Mouse (Mus musculus): ENCODE measurements around the gene Cttnbp2. TPM values are rescaled to one million over a fixed set of nuclear protein-coding genes. Genes with fewer than 3 reads are reported as not detected.

The Cttnbp2 gene
- polyA plus RNA-seq, 1 experiment from 2014 or later, result 13.6 TPM

DNA sequence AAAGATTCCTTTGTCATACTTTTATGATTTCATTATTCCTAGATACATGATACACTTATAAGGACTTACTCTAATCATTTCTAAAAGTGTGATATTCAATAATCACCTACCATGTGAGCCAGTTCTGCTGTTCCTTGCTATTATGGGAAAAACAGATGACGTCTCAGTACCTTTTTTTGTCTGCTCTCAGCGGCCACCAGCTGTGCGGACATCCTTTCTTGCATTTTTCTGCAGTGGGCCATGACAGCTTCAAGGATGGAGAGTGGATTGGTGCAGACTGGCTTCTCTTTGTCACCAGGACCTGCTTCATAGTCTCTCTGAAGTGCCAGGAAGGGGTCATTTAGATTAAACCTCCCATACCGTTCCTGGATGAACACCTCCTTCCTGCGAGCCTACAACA lies 66.6 kb downstream of the Cttnbp2 start:
- H3K27me3 ChIP-seq (ENCODE audit: control insufficient read depth, insufficient read depth, low read length), result no peaks in the 10 kb centered on the region
- no peak overlapping the region for H3K4me3 ChIP-seq (ENCODE audit: low read depth, low read length)
- 71% methylated on average over 5 of the region's 5 CpGs for WGBS
- no peak for ATAC-seq (ENCODE audit: low FRiP score)
- H3K36me3 ChIP-seq (ENCODE audit: control insufficient read depth, insufficient read depth, low read length), result no peaks in the 10 kb centered on the region
- H3K9me3 ChIP-seq (ENCODE audit: control insufficient read depth, low read length), result no peaks in the 10 kb centered on the region
- H3K4me1 ChIP-seq (ENCODE audit: control insufficient read depth, insufficient read depth, low read length), result no peaks in the 10 kb centered on the region
- H3K9ac ChIP-seq (ENCODE audit: low read length), result no peak overlapping the region
- no peak for DNase-seq (ENCODE audit: low spot score, missing footprints)
- no peak overlapping the region for H3K4me2 ChIP-seq
- H3K27ac ChIP-seq (ENCODE audit: low read depth, low read length), result no peak overlapping the region

DNA sequence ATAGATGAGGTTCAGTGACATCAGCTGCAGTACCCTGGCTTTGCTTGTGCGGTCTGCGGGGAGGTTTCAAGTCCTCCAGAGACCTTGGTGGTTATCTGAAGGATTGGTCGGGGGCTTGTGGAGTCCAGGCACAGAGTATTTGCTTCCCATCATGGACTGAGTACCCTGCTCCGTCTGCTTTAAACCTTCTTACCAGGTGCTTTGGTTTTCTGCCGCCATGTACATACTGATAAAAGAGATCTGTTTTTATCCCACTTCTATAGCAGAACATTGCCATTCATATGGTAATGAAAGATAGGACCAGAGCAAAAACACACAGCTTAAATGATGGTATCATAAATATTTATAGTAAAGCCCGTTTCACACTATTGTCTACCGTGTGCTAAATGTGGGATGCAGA lies 67.7 kb downstream of the Cttnbp2 start:
- no peak overlapping the region for H3K4me3 ChIP-seq (ENCODE audit: low read depth, low read length)
- ATAC-seq (ENCODE audit: low FRiP score), result peak; percentile 76
- H3K27me3 ChIP-seq (ENCODE audit: control insufficient read depth, insufficient read depth, low read length), result no peaks in the 10 kb centered on the region
- DNase-seq (ENCODE audit: low spot score, missing footprints), result no peak
- no peak overlapping the region for H3K4me2 ChIP-seq
- H3K36me3 ChIP-seq (ENCODE audit: control insufficient read depth, insufficient read depth, low read length), result no peaks in the 10 kb centered on the region
- no peaks in the 10 kb centered on the region for H3K9me3 ChIP-seq (ENCODE audit: control insufficient read depth, low read length)
- no peak overlapping the region for H3K27ac ChIP-seq (ENCODE audit: low read depth, low read length)
- no peaks in the 10 kb centered on the region for H3K4me1 ChIP-seq (ENCODE audit: control insufficient read depth, insufficient read depth, low read length)
- H3K9ac ChIP-seq (ENCODE audit: low read length), result no peak overlapping the region
- 39% methylated on average over 7 of the region's 7 CpGs for WGBS

DNA sequence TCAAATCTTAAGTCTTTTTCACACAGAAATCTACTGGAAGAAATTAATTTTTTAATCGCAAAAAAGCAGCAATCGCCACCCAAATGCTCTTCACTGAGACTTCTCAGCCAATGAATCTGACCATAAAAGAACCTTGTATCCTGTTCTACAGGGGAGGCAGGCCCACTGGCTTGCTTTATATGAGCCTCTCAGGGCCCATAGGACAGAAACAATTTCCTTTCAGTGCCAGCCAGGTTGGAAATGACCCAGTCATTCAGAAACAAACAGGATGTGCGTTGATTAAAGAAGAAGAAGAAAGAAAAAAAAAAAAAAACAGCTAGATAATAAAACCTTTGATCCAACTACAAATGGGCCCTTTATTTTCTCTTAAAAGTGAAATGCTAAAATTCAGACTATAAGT lies 68.3 kb downstream of the Cttnbp2 start:
- WGBS, result 79% methylated on average over 3 of the region's 3 CpGs
- Histone ChIP-seq H3K36me3 (ENCODE audit: control insufficient read depth, insufficient read depth, low read length) (no peaks in the 10 kb centered on the region), H3K4me1 (ENCODE audit: control insufficient read depth, insufficient read depth, low read length) (no peaks in the 10 kb centered on the region), H3K9ac (ENCODE audit: low read length) (no peak overlapping the region), H3K27me3 (ENCODE audit: control insufficient read depth, insufficient read depth, low read length) (no peaks in the 10 kb centered on the region), H3K9me3 (ENCODE audit: control insufficient read depth, low read length) (no peaks in the 10 kb centered on the region), H3K4me3 (ENCODE audit: low read depth, low read length) (no peak overlapping the region), H3K27ac (ENCODE audit: low read depth, low read length) (no peak overlapping the region), H3K4me2 (no peak overlapping the region)
- ATAC-seq (ENCODE audit: low FRiP score), result no peak
- DNase-seq (ENCODE audit: low spot score, missing footprints), result no peak

- Histone ChIP-seq H3K27ac (ENCODE audit: low read depth, low read length) (no peak overlapping the region), H3K36me3 (ENCODE audit: control insufficient read depth, insufficient read depth, low read length) (no peaks in the 10 kb centered on the region), H3K4me2 (no peak overlapping the region), H3K4me3 (ENCODE audit: low read depth, low read length) (no peak overlapping the region), H3K4me1 (ENCODE audit: control insufficient read depth, insufficient read depth, low read length) (no peaks in the 10 kb centered on the region), H3K9me3 (ENCODE audit: control insufficient read depth, low read length) (no peaks in the 10 kb centered on the region), H3K9ac (ENCODE audit: low read length) (no peak overlapping the region), H3K27me3 (ENCODE audit: control insufficient read depth, insufficient read depth, low read length) (no peaks in the 10 kb centered on the region)
- no peak for DNase-seq (ENCODE audit: low spot score, missing footprints)
- no peak for ATAC-seq (ENCODE audit: low FRiP score)
- 45% methylated on average over 4 of the region's 4 CpGs for WGBS
Observed at GRCm38 (mm10) chr6:18445747-18446146, 68.9 kb downstream of the Cttnbp2 start.

- Histone ChIP-seq H3K4me3 (ENCODE audit: low read depth, low read length) (no peak overlapping the region), H3K36me3 (ENCODE audit: control insufficient read depth, insufficient read depth, low read length) (no peaks in the 10 kb centered on the region), H3K9me3 (ENCODE audit: control insufficient read depth, low read length) (no peaks in the 10 kb centered on the region), H3K27ac (ENCODE audit: low read depth, low read length) (no peak overlapping the region), H3K9ac (ENCODE audit: low read length) (no peak overlapping the region), H3K4me1 (ENCODE audit: control insufficient read depth, insufficient read depth, low read length) (no peaks in the 10 kb centered on the region), H3K27me3 (ENCODE audit: control insufficient read depth, insufficient read depth, low read length) (no peaks in the 10 kb centered on the region), H3K4me2 (no peak overlapping the region)
- DNase-seq (ENCODE audit: low spot score, missing footprints) (no peak), ATAC-seq (ENCODE audit: low FRiP score) (no peak)
- 84% methylated on average over 3 of the region's 3 CpGs for WGBS
Observed at GRCm38 (mm10) chr6:18442303-18442702, 72.3 kb downstream of the Cttnbp2 start.

DNA sequence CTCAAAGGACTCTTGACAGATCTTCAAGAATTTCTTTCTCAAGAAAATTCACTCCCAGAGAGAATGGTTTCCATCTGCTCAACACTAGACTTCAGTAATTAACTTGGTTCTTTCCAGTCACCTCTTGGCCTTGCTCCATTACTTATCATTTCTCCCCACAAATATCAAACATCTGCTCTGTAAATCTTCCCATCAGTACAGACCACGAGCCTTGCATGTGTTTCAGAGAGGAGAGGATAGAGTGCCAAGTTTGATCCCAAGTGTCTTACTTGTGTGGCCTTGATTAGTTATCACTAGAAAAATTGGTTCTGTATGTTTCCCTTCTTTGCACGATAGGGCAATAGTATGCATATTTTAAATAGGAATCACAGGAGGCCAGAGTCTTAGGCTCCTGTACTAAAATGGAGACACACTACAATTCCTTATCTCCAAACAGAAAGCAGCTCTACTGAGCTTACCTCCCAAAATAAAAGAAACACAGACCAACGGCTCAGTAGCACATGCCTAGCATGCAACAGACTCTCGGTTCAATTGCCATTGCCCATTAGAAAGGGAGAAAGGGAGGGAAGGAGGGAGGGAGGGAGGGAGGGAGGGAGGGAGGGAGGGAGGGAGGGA lies 73.6 kb downstream of the Cttnbp2 start:
- H3K36me3 ChIP-seq (ENCODE audit: control insufficient read depth, insufficient read depth, low read length), result no peaks in the 10 kb centered on the region
- DNase-seq (ENCODE audit: low spot score, missing footprints) (no peak), ATAC-seq (ENCODE audit: low FRiP score) (no peak)
- no peak overlapping the region for H3K4me3 ChIP-seq (ENCODE audit: low read depth, low read length)
- H3K4me2 ChIP-seq, result no peak overlapping the region
- no peak overlapping the region for H3K9ac ChIP-seq (ENCODE audit: low read length)
- no peaks in the 10 kb centered on the region for H3K9me3 ChIP-seq (ENCODE audit: control insufficient read depth, low read length)
- no peaks in the 10 kb centered on the region for H3K4me1 ChIP-seq (ENCODE audit: control insufficient read depth, insufficient read depth, low read length)
- no peak overlapping the region for H3K27ac ChIP-seq (ENCODE audit: low read depth, low read length)
- H3K27me3 ChIP-seq (ENCODE audit: control insufficient read depth, insufficient read depth, low read length), result no peaks in the 10 kb centered on the region
- WGBS, result 68% methylated on average over 4 of the region's 4 CpGs

GRCm38 (mm10) chr6:18436127-18436812 lies 78.4 kb downstream of the Cttnbp2 start:
- Histone ChIP-seq H3K27ac (ENCODE audit: low read depth, low read length) (no peak overlapping the region), H3K4me1 (ENCODE audit: control insufficient read depth, insufficient read depth, low read length) (no peaks in the 10 kb centered on the region), H3K4me3 (ENCODE audit: low read depth, low read length) (no peak overlapping the region), H3K4me2 (no peak overlapping the region), H3K36me3 (ENCODE audit: control insufficient read depth, insufficient read depth, low read length) (no peaks in the 10 kb centered on the region), H3K9ac (ENCODE audit: low read length) (no peak overlapping the region), H3K9me3 (ENCODE audit: control insufficient read depth, low read length) (no peaks in the 10 kb centered on the region), H3K27me3 (ENCODE audit: control insufficient read depth, insufficient read depth, low read length) (no peaks in the 10 kb centered on the region)
- no peak for DNase-seq (ENCODE audit: low spot score, missing footprints)
- no peak for ATAC-seq (ENCODE audit: low FRiP score)
- WGBS, result 75% methylated on average over 4 of the region's 4 CpGs

DNA sequence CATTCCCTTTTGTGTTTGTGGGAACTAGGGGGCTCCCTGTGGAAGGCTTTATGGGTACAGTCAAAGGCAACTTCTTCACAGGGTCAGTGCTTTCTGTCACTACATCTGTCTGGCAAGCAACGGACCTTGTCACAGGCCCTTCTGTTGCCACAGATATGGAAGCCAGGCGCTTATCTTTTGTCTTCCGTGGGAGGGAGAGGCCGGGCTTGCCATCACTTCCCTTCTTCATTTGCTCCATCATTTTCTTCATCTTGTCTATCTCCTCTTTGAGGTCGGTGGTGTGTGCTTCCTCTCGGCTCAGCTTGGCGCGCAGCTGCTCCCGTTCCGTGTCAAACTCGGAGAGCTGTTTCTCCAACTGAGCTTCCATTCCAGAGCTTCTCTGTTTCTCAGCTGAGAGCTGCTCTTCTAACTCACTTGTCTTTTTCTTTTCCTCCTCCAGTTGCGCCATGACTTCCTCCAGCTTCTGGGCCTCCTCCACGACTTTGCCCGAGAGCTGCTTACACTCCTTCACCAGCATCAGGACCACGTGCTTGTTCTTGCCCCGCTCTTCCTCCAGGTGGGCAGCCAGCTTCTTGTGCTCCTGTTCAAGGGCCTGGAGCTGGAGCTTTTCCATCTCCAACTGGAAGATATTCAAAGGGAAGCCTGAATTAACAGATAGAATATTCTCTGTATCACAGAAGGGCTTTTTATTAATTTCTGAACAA lies 79.7 kb downstream of the Cttnbp2 start:
- no peak for DNase-seq (ENCODE audit: low spot score, missing footprints)
- Histone ChIP-seq H3K4me1 (ENCODE audit: control insufficient read depth, insufficient read depth, low read length) (no peaks in the 10 kb centered on the region), H3K9ac (ENCODE audit: low read length) (no peak overlapping the region), H3K27me3 (ENCODE audit: control insufficient read depth, insufficient read depth, low read length) (no peaks in the 10 kb centered on the region), H3K4me3 (ENCODE audit: low read depth, low read length) (no peak overlapping the region), H3K36me3 (ENCODE audit: control insufficient read depth, insufficient read depth, low read length) (no peaks in the 10 kb centered on the region), H3K9me3 (ENCODE audit: control insufficient read depth, low read length) (no peaks in the 10 kb centered on the region), H3K27ac (ENCODE audit: low read depth, low read length) (no peak overlapping the region), H3K4me2 (no peak overlapping the region)
- 93% methylated on average over 16 of the region's 16 CpGs for WGBS
- ATAC-seq (ENCODE audit: low FRiP score), result no peak

GRCm38 (mm10) chr6:18434355-18434754 lies 80.3 kb downstream of the Cttnbp2 start:
- no peaks in the 10 kb centered on the region for H3K4me1 ChIP-seq (ENCODE audit: control insufficient read depth, insufficient read depth, low read length)
- no peak overlapping the region for H3K27ac ChIP-seq (ENCODE audit: low read depth, low read length)
- ATAC-seq (ENCODE audit: low FRiP score) (no peak), DNase-seq (ENCODE audit: low spot score, missing footprints) (no peak)
- WGBS, result 84% methylated on average over 8 of the region's 8 CpGs
- H3K4me3 ChIP-seq (ENCODE audit: low read depth, low read length), result no peak overlapping the region
- no peaks in the 10 kb centered on the region for H3K9me3 ChIP-seq (ENCODE audit: control insufficient read depth, low read length)
- no peak overlapping the region for H3K9ac ChIP-seq (ENCODE audit: low read length)
- no peaks in the 10 kb centered on the region for H3K27me3 ChIP-seq (ENCODE audit: control insufficient read depth, insufficient read depth, low read length)
- H3K4me2 ChIP-seq, result no peak overlapping the region
- H3K36me3 ChIP-seq (ENCODE audit: control insufficient read depth, insufficient read depth, low read length), result no peaks in the 10 kb centered on the region
